Mouse (Mus musculus) right cerebral cortex, postnatal 10 days (tissue): ENCODE data around the gene Olfr62.
A peak's percentile ranks its signal among the peaks of the same experiment; 100 is the strongest.

Experiments used
- DNase-seq, 2 experiments: peaks; one replicate each; pipeline ENCODE4 v3.0.0; 2021; ENCODE audit warnings: low spot score in 2 of 2

Gene Olfr62

DNA sequence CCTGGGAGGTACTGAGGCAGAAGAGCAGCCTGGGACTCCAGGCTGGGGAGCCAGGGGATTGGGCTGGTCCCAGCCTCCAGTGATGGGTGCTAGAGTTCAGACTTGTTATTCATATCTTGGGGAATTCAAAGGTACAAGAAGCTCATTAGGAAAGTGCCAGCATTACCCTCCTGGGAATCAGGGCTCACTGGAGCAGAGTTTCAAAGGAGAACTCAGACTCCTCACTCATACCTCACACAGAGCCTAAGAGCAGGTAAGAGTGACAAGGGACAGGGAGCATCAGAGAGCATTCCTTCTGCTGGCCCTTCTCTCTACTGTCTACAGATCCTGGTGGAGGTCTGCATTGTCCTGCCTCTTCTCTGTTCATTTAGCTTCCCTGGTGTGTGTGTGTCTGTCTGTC, at the start of gene Olfr62:
Olfr62 (plus strand) TSS at position 301 of the 400 bp plus-strand sequence.
- DNase-seq = no peak

DNA sequence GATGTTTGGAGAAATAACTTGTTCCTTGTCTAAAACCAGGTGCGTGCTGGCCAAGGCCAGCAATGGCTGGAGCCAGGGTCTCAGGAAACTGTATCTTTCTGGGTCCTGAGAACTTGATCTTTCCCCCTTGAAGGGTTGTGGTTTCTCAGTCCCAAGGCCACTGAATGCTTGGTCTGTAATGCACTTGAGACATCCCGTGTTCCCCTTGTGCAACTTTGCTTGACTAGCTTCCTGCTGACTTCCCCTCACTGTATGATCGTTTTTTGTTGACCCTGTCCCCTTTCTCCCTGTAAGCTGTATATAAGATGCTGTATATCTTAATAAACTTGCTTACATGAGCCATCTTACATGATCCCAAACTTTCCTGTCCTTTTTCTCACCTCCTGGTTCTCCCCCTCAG, 48.9 kb upstream of the Olfr62 start:
- DNase-seq = no peak

DNA sequence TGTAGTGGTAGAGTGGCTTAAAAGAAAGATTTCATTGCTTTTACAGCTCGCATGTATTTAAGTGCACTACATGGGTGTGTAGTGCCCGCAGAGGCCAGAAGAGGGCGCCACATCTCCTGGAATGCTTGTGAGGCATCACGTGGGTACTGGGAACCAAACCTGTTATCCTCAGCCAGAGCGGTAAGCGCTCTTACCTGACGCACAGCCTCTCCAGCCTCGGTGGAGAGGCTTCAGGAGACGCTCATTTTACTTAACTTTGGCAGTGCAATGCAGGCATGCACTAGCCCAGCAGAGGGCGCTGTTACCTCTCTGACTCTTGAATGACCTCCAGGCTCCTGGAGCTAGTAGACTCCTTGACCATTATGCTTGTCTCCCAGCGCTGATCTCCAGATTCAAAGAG, 46.1 kb upstream of the Olfr62 start:
- DNase-seq = peak; percentile 27 to 32

DNA sequence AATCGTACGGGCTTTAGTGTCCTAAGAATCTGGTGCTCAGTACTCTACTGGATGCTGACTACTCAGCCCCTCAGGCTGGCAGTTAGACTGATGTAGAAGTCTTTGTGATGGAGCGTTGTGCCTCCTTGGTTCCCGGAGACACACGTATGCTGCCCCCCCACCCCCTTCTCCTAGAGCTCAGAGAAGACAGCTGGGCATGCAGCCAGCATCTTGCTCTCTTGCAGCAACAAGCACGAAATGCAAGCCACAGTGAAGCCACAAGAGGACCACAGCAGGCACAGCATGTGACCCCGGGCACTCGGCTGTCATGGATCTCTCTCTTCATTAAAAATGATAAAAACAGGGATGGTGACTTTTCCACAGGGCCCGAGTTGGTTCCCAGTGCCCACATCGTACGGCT, 43.3 kb upstream of the Olfr62 start:
- DNase-seq = peak in 1 of 2 experiments; percentile 25

DNA sequence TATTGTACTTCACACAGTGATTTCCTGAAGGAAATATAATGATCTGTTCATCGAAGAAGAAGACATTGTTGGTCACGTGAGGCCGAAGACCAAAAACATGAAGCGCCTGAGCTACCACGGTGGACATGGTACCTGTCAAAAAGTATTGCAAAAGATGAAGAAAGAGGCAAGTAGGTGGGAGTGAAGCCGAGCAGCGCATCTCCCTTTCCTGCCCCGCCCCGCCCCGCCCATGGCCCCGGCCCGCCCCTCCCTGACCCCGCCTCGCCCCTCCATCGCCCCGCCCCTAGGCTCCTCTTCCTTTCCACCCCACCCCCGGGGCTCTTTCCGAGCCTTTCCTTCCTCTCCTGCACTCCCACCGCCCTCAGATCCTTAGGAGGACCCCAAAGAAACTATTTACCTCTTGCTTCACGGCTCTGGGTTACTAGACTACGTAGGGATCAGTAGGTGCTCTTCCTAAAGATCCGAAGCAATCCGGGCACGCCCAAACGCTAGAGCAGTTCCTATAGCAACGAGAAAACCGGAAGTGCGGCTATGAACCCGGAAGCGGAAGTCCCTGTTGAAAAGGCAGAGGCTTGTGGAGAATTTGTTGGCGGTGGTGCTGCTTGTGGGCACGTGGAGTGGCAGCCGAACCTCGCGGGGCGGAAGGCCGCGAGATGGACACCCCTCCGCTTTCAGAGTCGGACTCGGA, 38.3 kb upstream of the Olfr62 start, which contains the start of the genes Cfap57 and Ebna1bp2:
Cfap57 (minus strand) TSS at position 499 of the 688 bp plus-strand sequence.
Ebna1bp2 (plus strand) TSS at position 521 of the 688 bp plus-strand sequence.
- DNase-seq = peak; percentile 94 to 96

DNA sequence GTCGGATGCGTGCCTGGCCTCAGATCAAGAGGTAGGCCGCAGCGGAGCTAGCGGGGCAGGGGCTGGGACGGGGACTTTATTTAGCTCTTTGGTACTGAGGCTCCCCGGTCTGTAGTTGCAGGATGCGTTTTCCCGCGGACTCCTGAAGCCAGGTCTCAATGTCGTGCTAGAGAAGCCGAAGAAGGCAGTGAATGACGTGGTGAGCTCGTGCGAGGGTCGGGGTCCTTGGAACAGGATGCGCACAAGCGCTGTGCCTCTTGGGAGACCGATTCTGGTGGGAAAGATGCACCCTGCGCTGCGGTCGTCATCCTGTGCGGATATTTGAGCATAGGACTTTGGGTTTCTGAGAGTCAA, 37.8 kb upstream of the Olfr62 start:
- DNase-seq = peak in 1 of 2 experiments; percentile 52

DNA sequence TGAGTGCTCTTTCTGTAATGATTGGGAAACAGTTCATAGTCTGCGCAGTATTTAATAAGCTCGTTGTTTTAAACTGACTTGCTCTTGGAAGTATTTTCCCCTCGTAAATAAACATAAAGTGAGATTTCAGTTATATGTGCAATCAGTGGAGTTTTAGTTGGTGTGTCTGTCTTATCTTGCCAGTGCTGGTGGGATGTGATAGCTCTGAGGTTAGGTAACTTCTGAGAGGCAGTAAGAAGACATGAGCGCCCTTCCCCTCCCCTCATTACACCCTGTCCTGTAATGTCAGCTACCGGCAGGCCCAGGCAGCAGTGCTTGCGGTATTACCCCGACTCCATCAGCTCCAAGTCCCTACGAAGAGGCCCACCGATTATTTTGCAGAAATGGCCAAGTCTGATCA, 37.0 kb upstream of the Olfr62 start:
- no peak for DNase-seq

DNA sequence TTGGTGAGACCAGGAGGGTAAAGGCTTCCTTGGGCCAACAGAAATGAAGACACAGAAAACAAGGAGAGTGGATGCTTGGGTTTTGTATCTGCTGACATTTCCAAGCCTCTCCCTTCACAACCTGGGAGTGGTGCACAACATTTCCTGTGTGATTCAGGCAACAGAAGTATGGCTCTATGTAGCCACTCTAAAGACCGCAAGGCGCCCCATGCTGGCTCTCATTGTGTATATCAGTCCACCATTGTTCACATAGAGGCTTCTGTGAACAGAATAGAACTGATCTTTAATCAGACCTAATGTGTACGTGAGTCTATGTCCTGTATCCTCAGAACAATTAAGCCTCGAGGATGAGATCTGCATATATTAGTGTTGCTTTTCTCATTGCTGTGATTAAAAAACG, 28.5 kb upstream of the Olfr62 start:
- no peak for DNase-seq

DNA sequence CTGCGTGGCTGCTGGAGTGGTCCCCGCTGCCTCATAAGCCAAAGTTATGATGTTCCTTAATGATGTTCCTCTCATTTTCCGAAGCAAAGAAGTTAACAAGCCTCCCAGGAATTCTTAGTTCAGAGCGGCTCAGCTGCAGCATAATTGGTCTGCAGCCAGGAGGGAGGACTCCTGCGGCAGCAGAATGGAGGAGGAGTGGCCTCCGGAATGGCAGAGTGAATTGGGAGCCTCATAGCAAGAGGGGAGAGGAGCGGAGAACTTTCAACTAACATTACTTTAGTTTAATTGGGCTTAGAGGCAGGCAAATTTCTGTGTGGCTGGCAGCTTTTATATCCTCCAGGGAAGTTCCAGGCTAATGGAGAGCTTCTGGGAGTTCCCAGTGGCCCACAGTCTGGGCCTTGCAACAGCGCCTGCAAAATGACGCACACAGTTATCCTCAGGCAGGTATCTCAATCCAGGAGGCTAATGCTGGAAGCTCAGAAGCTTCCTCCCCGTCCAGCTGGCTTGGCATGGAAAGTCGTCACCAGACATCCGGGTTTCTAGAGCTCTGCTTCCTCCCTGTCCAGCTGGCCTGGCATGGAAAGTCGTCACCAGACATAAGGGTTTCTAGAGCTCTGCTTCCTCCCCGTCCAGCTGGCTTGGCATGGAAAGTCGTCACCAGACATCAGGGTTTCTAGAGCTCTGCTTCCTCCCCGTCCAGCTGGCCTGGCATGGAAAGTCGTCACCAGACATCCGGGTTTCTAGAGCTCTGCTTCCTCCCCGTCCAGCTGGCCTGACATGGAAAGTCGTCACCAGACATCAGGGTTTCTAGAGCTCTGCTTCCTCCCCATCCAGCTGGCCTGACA, 16.2 kb upstream of the Olfr62 start:
- peak; percentile 39 to 59 for DNase-seq

DNA sequence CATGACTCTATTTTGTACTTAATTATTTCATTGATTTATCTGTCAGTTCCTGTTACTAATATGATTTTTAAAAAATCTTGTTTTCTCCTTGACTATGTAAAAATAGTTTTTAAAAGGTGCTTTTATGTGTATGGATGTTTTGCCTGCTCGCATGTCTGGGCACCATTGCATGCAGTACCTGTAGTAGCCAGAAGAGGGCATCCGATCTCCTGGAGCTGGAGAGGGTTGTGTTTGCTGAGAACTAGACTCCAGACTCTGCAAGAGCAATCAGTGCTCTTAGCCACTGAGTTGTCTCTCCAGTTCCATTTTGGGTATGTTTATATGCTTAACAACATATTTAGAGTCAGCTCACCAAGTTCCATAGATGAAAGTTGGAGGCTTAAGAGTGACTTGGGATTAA, 13.5 kb upstream of the Olfr62 start:
- DNase-seq = peak in 1 of 2 experiments; percentile 44

DNA sequence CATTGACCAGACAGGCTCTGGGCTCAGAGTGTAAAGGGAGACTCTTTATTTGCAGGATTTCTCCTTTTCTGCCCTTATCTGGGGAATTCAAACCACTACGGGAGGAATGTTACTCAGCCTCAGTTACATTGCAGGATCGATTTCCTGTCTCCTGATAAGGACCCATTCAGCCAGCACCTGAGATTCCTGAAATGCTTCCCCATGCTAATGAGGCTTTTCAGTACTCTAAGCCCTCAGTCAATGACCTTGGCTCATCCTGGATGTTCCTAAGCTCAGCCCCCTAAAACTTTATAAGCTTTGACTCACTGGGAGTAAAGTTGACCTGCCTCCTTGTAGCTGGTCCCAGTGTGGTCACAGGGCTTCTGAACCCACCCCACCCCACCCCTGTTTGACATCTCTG, 28.3 kb downstream of the Olfr62 start:
- DNase-seq = no peak

DNA sequence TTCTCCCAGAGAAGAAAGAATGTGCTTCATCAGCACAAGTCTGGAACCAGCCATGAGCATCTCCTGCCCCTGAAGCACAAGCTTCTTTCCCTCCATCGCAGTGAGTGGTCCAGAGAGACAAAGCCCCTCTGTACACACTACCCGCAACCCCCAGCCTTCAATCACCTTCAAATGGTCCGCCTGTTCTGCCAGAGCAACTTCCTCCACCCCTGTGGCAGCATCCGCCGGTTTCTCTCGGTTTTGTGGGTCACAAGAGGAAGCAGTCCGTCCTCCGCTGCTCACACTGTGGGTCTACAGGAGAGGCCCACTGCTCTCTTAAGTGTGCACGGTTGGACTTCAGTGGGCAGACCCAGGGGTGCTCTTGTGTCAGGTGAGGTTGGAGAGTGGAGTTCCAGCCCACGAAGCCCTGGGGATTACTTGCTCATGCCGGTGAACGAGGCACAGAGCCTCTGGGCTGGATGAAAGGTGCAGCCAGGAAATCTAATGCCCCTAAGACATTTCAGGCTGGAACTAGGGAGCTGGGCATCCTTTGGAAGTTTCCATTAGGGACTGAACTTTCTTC, 33.7 kb downstream of the Olfr62 start, which contains the start of gene Olfr1342:
Olfr1342 (minus strand) TSS at position 345 of the 562 bp plus-strand sequence.
- no peak for DNase-seq

DNA sequence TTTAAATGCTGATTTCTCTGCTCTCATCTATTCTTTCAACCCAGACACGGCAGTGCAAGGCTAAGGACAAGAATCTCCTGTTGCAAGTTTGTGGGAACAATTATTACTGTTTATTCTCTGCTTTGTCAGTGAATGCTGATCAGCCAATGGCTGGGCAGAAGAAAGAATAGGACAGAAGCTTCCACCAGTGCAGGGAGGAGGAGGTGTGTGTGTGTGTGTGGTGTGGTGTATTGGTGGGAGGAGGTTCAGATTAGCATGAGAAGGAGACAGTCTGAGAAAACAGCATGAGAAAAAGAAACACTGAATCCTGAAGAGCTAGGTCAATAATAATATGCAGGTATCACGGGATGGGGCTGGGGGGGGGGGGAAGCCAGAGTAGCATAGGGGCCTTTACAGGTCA, 35.1 kb downstream of the Olfr62 start:
- DNase-seq = no peak

DNA sequence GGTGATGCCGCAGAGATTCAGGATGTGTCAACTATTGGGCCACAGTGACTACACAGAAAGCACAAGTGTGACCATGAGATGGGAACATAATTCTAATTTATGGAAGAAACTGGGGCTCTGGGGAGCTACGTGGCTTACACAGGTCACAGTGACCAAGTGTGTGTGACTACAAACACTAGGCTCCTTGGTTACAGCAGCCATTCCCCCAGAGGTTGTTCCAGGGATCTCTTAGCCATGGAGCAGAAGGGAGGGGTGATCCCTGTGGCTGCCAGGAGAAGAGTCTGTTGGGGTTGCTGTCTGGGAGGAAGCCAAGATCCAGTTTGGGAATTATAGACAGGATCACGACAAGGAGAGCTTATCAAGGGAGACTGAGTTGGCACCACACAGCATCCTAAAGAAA, 44.5 kb downstream of the Olfr62 start, which contains the start of gene Olfr1341:
Olfr1341 (plus strand) TSS at position 301 of the 400 bp plus-strand sequence.
- no peak for DNase-seq

DNA sequence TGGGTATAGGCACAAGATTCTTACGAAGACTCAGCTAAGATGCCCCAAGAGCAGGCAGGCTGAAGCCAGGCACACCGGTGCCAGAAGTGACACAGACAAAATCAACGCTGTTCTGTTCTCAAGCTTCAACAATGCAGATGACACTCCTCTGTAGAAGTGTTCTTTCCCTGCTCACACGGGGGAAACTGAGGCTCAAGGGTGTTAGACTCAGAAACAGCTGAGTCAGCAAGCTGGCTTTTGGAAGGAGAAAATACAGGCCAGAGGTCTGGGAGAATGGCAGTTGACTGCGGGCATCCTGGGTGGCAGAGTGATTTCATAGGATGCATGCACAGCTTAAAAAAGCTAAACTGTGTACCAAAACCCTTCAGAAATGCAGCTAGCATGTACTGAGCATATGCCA, 49.3 kb downstream of the Olfr62 start:
- no peak for DNase-seq

DNA sequence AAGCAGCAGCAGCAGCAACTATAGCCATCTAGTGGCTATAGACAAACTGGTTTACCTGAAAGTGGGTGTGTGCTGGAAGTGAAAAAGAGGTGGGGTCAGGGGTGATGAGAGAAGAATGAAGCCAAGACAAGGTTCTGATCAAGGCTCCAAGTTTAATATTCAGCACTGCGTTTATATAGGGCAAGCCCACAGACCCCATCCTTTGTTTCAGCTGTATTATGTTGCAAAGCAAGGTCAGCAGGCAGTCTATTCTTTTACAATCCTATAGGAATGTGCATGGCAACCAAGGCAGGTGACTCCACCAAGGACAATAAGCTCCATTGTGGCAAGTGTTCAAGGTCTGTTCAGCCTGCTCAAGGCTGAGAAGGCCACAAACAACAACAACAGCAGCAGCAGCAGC, 52.9 kb downstream of the Olfr62 start:
- DNase-seq = no peak
